Mouse (Mus musculus): Measurements from ENCODE around the gene Tsc22d2.

DNA sequence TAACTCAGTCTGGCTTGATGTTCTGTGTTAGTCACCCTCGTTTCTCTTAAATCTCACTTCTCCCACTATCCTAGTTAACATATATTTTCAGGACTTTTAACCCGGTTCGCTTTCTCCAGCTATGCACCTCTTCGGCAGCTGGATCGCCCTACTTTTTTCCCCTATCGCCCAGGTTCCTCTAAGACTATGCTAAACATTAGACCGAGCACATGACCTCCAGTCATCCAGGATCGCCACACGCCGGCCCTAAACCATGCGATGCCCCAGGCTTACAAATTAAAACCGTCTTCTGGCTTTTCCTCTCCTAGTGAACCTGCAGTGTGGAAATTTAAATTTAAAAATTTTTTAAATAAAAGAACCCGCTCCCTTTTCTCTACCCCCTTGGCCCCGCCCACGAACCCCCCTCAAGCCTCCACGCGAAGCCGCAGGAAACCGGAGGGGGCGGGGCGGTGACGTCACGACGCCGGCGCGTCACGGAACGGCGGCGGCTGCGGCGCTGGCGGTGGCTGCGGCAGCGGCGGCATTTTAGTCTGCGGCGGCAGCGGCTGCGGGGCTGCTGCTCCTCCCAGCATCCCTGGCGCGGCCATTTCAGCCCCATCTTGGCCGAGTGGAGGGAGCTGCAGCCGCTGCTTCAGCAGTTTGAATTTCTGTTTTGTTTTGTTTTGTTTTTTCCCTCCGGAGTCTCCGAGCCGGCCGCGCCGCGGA lies at the start of gene Tsc22d2:
- TF ChIP-seq CTCF (IDR thresholded peaks at IDR 0.05; ENCODE audit: low read depth) (no peak), EP300 (optimal IDR thresholded peaks at IDR 0.05) (no peak)

Measured in stomach, postnatal 0 days (tissue).